Mouse (Mus musculus): Measurements from ENCODE around the gene AU021092.

- no peak for TF ChIP-seq CTCF (IDR thresholded peaks at IDR 0.05; ENCODE audit: extremely low read depth, insufficient read depth, insufficient read length, insufficient replicate concordance)
- TF ChIP-seq POLR2A (IDR thresholded peaks at IDR 0.05; ENCODE audit: low read depth, low read length): no peak
Observed at GRCm38 (mm10) chr16:5212150-5212549, 9.9 kb downstream of the AU021092 start.
